Mouse (Mus musculus) MEL (cell line): ENCODE measurements around the gene Ror1. TPM values are rescaled to one million over a fixed set of nuclear protein-coding genes. Genes with fewer than 3 reads are reported as not detected.

Experiments used
- DNase-seq: peaks from one replicate; pipeline ENCODE4 v3.0.0; 2011; ENCODE audit warnings: low read depth, low spot score
- H3K27ac ChIP-seq: 2 replicates; pipeline ENCODE4 v1.5.1; 2012; ENCODE audit warnings: low read depth, mild to moderate bottlenecking, control low read depth, low read length, moderate library complexity; ENCODE audit not compliant: control insufficient read depth
- H3K27me3 ChIP-seq, 2 experiments: fragments of 150-350 bp in 1 of 2; sonication (generic) in 1 of 2; 2 replicates each; pipeline ENCODE4 v1.6.1; 2012; ENCODE audit warnings: low read length in 2 of 2, mild to moderate bottlenecking in 2 of 2, improper control_type of control experiment in 1 of 2, moderate library complexity in 1 of 2; ENCODE audit not compliant: insufficient read depth in 2 of 2, control insufficient read depth in 1 of 2
- H3K36me3 ChIP-seq, 2 experiments: 2 replicates each; pipeline ENCODE4 v1.6.1; 2012 to 2014; ENCODE audit warnings: low read length in 2 of 2, improper control_type of control experiment in 1 of 2, inconsistent platforms in 1 of 2, mild to moderate bottlenecking in 1 of 2; ENCODE audit not compliant: insufficient read depth in 2 of 2, control insufficient read depth in 1 of 2
- H3K4me1 ChIP-seq, 2 experiments: fragments of 150-350 bp in 1 of 2; sonication (generic) in 1 of 2; 2 replicates each; pipeline ENCODE4 v1.6.1; 2012; ENCODE audit warnings: low read length in 2 of 2, improper control_type of control experiment in 1 of 2, mild to moderate bottlenecking in 1 of 2; ENCODE audit not compliant: insufficient read depth in 2 of 2, control insufficient read depth in 1 of 2
- H3K4me3 ChIP-seq, 2 experiments: fragments of 150-350 bp in 1 of 2; sonication (generic) in 1 of 2; 2 replicates each; pipeline ENCODE4 v1.5.1; 2012; ENCODE audit warnings: low read depth in 2 of 2, low read length in 2 of 2, mild to moderate bottlenecking in 2 of 2, moderate library complexity in 2 of 2, control low read depth in 1 of 2, improper control_type of control experiment in 1 of 2; ENCODE audit not compliant: control insufficient read depth in 1 of 2, insufficient read depth in 1 of 2
- H3K79me2 ChIP-seq: 2 replicates; pipeline ENCODE4 v1.6.1; 2012; ENCODE audit warnings: mild to moderate bottlenecking, low read length, moderate library complexity; ENCODE audit not compliant: control insufficient read depth, poor library complexity, insufficient read depth
- H3K9ac ChIP-seq: 2 replicates; pipeline ENCODE4 v1.6.1; 2012; ENCODE audit warnings: low read depth, mild to moderate bottlenecking, control low read depth, low read length, moderate library complexity; ENCODE audit not compliant: control insufficient read depth, poor library complexity, severe bottlenecking
- H3K9me3 ChIP-seq: fragments of 150-350 bp; sonication (generic); replicated peaks from 2 replicates; pipeline ENCODE4 v1.6.1; 2012; ENCODE audit warnings: mild to moderate bottlenecking, low read length, improper control_type of control experiment, moderate library complexity; ENCODE audit not compliant: insufficient read depth
- BHLHE40 ChIP-seq: IDR thresholded peaks from 2 replicates; pipeline ENCODE4 v1.6.1; 2012; ENCODE audit warnings: low read depth, mild to moderate bottlenecking, inconsistent platforms, low read length, improper control_type of control experiment, borderline replicate concordance
- E2F4 ChIP-seq: IDR thresholded peaks from 2 replicates; pipeline ENCODE4 v1.6.1; 2011; ENCODE audit warnings: low read depth, low read length, improper control_type of control experiment, borderline replicate concordance
- ELF1 ChIP-seq: IDR thresholded peaks from 2 replicates; pipeline ENCODE4 v1.6.1; 2014; ENCODE audit warnings: low read depth, mild to moderate bottlenecking, inconsistent platforms, low read length, improper control_type of control experiment, moderate library complexity
- ETS1 ChIP-seq: IDR thresholded peaks from 2 replicates; pipeline ENCODE4 v1.6.1; 2012; ENCODE audit warnings: low read depth, mild to moderate bottlenecking, inconsistent platforms, low read length, improper control_type of control experiment, moderate library complexity
- GABPA ChIP-seq: IDR thresholded peaks from 2 replicates; pipeline ENCODE4 v1.6.1; 2012; ENCODE audit warnings: low read depth, mild to moderate bottlenecking, inconsistent platforms, low read length, improper control_type of control experiment, moderate library complexity
- HCFC1 ChIP-seq: IDR thresholded peaks from 2 replicates; pipeline ENCODE4 v1.6.1; 2012; ENCODE audit warnings: low read depth, mild to moderate bottlenecking, inconsistent platforms, low read length, improper control_type of control experiment, moderate library complexity
- KAT2A ChIP-seq: conservative IDR thresholded peaks from 2 replicates; pipeline ENCODE4 v1.6.1; 2012; ENCODE audit warnings: low read depth, low read length, improper control_type of control experiment, inconsistent platforms
- MEF2A ChIP-seq: IDR thresholded peaks from 2 replicates; pipeline ENCODE4 v1.6.1; 2014; ENCODE audit warnings: low read depth, mild to moderate bottlenecking, inconsistent platforms, low read length, improper control_type of control experiment; ENCODE audit not compliant: poor library complexity, insufficient replicate concordance, severe bottlenecking; ENCODE audit errors: extremely low read depth
- MXI1 ChIP-seq: IDR thresholded peaks from 2 replicates; pipeline ENCODE4 v1.6.1; 2011; ENCODE audit warnings: mild to moderate bottlenecking, low read depth, low read length, improper control_type of control experiment
- MYB ChIP-seq: IDR thresholded peaks from 2 replicates; pipeline ENCODE4 v1.6.1; 2011; ENCODE audit warnings: mild to moderate bottlenecking, low read depth, low read length, improper control_type of control experiment
- SMC3 ChIP-seq: IDR thresholded peaks from 2 replicates; pipeline ENCODE4 v1.6.1; 2011; ENCODE audit warnings: low read depth, low read length, improper control_type of control experiment
- TAL1 ChIP-seq: IDR thresholded peaks from 2 replicates; pipeline ENCODE4 v1.6.1; 2012; ENCODE audit warnings: mild to moderate bottlenecking, inconsistent platforms, low read length, moderate library complexity, mixed read lengths
- TBP ChIP-seq: IDR thresholded peaks from 2 replicates; pipeline ENCODE4 v1.8.0; 2011; ENCODE audit warnings: low read depth, low read length, improper control_type of control experiment
- polyA plus RNA-seq, 2 experiments: library from polyadenylated mRNA; stranded (reverse) in 1 of 2; unstranded in 1 of 2; fragments of >175 nt in 1 of 2; fragments of >200 nt in 1 of 2; gene quantifications; 2 replicates each; pipeline versions ENCODE4 v1.2.1 to v1.2.4; 2012; ENCODE audit warnings: low replicate concordance in 2 of 2, low read depth in 1 of 2; ENCODE audit not compliant: insufficient read length in 2 of 2, insufficient read depth in 1 of 2, missing spikeins in 1 of 2
- total RNA-seq: library from RNA; depleted of rRNA; stranded (reverse); fragments of 300-350 nt; gene quantifications from 2 replicates; pipeline ENCODE4 v1.2.3, GENCODE M21; 2012

The Ror1 gene
- total and polyA plus RNA-seq, 3 experiments, result not detected

DNA sequence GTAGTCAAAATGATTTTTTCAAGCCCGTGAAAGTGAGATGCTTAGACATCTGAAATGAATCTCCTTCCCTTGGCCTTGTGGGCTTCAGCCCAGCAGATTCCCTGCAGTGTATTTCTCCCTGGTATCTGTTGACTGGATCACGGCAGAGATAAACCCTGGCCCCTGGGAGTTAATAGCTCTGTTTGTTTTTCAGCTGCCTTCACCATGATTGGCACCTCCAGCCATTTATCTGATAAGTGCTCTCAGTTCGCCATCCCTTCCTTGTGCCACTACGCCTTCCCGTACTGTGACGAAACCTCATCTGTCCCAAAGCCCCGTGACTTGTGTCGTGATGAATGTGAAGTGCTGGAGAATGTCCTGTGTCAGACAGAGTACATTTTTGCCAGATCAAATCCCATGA lies 313.9 kb downstream of the Ror1 start:
- H3K4me3 ChIP-seq, result no peak overlapping the region
- no peak for TF ChIP-seq E2F4
- TF ChIP-seq SMC3, result no peak
- TF ChIP-seq TAL1, result no peak
- TF ChIP-seq ELF1, result no peak
- no peak for TF ChIP-seq KAT2A
- no peak for TF ChIP-seq TBP
- no peaks in the 10 kb centered on the region for H3K4me1 ChIP-seq
- H3K9me3 ChIP-seq, result no peaks in the 10 kb centered on the region
- no peaks in the 10 kb centered on the region for H3K79me2 ChIP-seq
- no peak overlapping the region for H3K9ac ChIP-seq
- no peaks in the 10 kb centered on the region for H3K36me3 ChIP-seq
- no peak for DNase-seq
- no peak overlapping the region for H3K27ac ChIP-seq
- H3K27me3 ChIP-seq, result no peaks in the 10 kb centered on the region

- Histone ChIP-seq H3K36me3 (no peaks in the 10 kb centered on the region), H3K9me3 (no peaks in the 10 kb centered on the region), H3K27me3 (no peaks in the 10 kb centered on the region), H3K79me2 (no peaks in the 10 kb centered on the region), H3K9ac (no peak overlapping the region), H3K27ac (no peak overlapping the region), H3K4me1 (no peaks in the 10 kb centered on the region), H3K4me3 (no peak overlapping the region)
- TF ChIP-seq TBP (no peak), MYB (no peak), GABPA (no peak)
- no peak for DNase-seq
These were observed 316.4 kb downstream of the Ror1 start for GRCm38 (mm10) chr4:100411841-100412539.

- no peak for TF ChIP-seq MEF2A
- TF ChIP-seq MXI1, result no peak
- TF ChIP-seq ETS1, result no peak
- TF ChIP-seq HCFC1, result no peak
- TF ChIP-seq BHLHE40, result no peak
- TF ChIP-seq MYB, result no peak
- TF ChIP-seq SMC3, result no peak
- TF ChIP-seq, all 39 proteins: peak for 0
These were observed 327.2 kb downstream of the Ror1 start for GRCm38 (mm10) chr4:100422756-100423155.

More at GRCm38 (mm10) chr4:100422756-100423155, 327.2 kb downstream of the Ror1 start:
- Histone ChIP-seq H3K79me2 (no peaks in the 10 kb centered on the region), H3K27ac (no peak overlapping the region), H3K4me3 (no peak overlapping the region), H3K9ac (no peak overlapping the region), H3K4me1 (no peaks in the 10 kb centered on the region), H3K36me3 (no peaks in the 10 kb centered on the region), H3K9me3 (no peaks in the 10 kb centered on the region), H3K27me3 (no peaks in the 10 kb centered on the region)
- DNase-seq, result no peak
